Mouse (Mus musculus) heart, embryonic 12.5 days (tissue): Measurements from ENCODE around the gene Anpep. TPM values are rescaled to one million over a fixed set of nuclear protein-coding genes. Genes with fewer than 3 reads are reported as not detected.
"Not testable (repeated sequence)": the region's sequence is repeated elsewhere in the genome, so short reads cannot be mapped to it uniquely, and the experiment has no call there.

Experiments
- ATAC-seq: fragments of 200-750 bp; cut with Nextera tagmentation; 2 replicates; pipeline ENCODE4 v1.8.0; 2017; ENCODE audit warnings: moderate TSS enrichment, moderate library complexity; ENCODE audit not compliant: insufficient number of reproducible peaks, low FRiP score
- H3K27ac ChIP-seq: fragments of 300-500 bp; sonication (generic); 2 replicates; pipeline ENCODE4 v1.5.1; 2016; ENCODE audit warnings: mild to moderate bottlenecking, moderate library complexity; ENCODE audit not compliant: poor library complexity, severe bottlenecking
- H3K27me3 ChIP-seq: fragments of 300-500 bp; sonication (generic); replicated peaks from 2 replicates; pipeline ENCODE4 v1.6.1; 2016; ENCODE audit warnings: mild to moderate bottlenecking, moderate library complexity
- H3K36me3 ChIP-seq: fragments of 300-500 bp; sonication (generic); 2 replicates; pipeline ENCODE4 v1.6.1; 2016; ENCODE audit warnings: mild to moderate bottlenecking, moderate library complexity
- H3K4me1 ChIP-seq: fragments of 300-500 bp; sonication (generic); replicated peaks from 2 replicates; pipeline ENCODE4 v1.6.1; 2016; ENCODE audit warnings: mild to moderate bottlenecking
- H3K4me2 ChIP-seq: fragments of 300-500 bp; sonication (generic); 2 replicates; pipeline ENCODE4 v1.6.1; 2016; ENCODE audit warnings: mild to moderate bottlenecking, moderate library complexity
- H3K4me3 ChIP-seq: fragments of 300-500 bp; sonication (generic); 2 replicates; pipeline ENCODE4 v1.5.1; 2016; ENCODE audit warnings: mild to moderate bottlenecking
- H3K9ac ChIP-seq: fragments of 300-500 bp; sonication (generic); 2 replicates; pipeline ENCODE4 v1.6.1; 2016; ENCODE audit warnings: mild to moderate bottlenecking, moderate library complexity
- H3K9me3 ChIP-seq: fragments of 300-500 bp; sonication (generic); replicated peaks from 2 replicates; pipeline ENCODE4 v1.6.1; 2016; ENCODE audit warnings: mild to moderate bottlenecking, moderate library complexity
- WGBS: fragments of 180-500 bp; shearing (Covaris S2); methylation state at CpG from one replicate; pipeline ENCODE4 v1.1.7; 2016; 5-methylcytosine and 5-hydroxymethylcytosine counted together
- polyA plus RNA-seq: library from polyadenylated mRNA; unstranded; fragments of >200 nt; fragmentation: Nextera tagmentation; extraction: Ambion mirVana; gene quantifications from 2 replicates; pipeline ENCODE4 v1.2.1, GENCODE M21; 2016

The Anpep gene
- polyA plus RNA-seq, 1 experiment from 2014 or later: 6.7 TPM

- Histone ChIP-seq H3K4me3 (no peak overlapping the region), H3K4me1 (peaks cover 8% of the 10 kb centered on the region; the same call in 1 of the 2 replicates), H3K9ac (no peak overlapping the region), H3K9me3 (no peaks in the 10 kb centered on the region), H3K27ac (no peak overlapping the region), H3K36me3 (no peaks in the 10 kb centered on the region), H3K4me2 (no peak overlapping the region), H3K27me3 (peaks cover 10% of the 10 kb centered on the region)
- 32% methylated on average over 2 of the region's 2 CpGs for WGBS
- no peak for ATAC-seq
These were observed 57.0 kb downstream of the Anpep start for GRCm38 (mm10) chr7:79803887-79804286.

GRCm38 (mm10) chr7:79802037-79802436 lies 58.8 kb downstream of the Anpep start:
- Histone ChIP-seq H3K27me3 (peaks cover 21% of the 10 kb centered on the region), H3K4me1 (peaks cover 13% of the 10 kb centered on the region), H3K27ac (no peak overlapping the region), H3K4me2 (no peak overlapping the region), H3K9ac (no peak overlapping the region), H3K36me3 (no peaks in the 10 kb centered on the region), H3K9me3 (no peaks in the 10 kb centered on the region), H3K4me3 (no peak overlapping the region)
- no peak for ATAC-seq
- 50% methylated on average over 5 of the region's 5 CpGs for WGBS

GRCm38 (mm10) chr7:79801391-79801790 lies 59.5 kb downstream of the Anpep start:
- WGBS: 63% methylated on average over 11 of the region's 11 CpGs

GRCm38 (mm10) chr7:79800336-79800735 lies 60.5 kb downstream of the Anpep start:
- Histone ChIP-seq H3K4me1 (peaks cover 14% of the 10 kb centered on the region), H3K4me2 (no peak overlapping the region), H3K9ac (no peak overlapping the region), H3K27me3 (peaks cover 30% of the 10 kb centered on the region), H3K27ac (no peak overlapping the region), H3K9me3 (no peaks in the 10 kb centered on the region), H3K4me3 (no peak overlapping the region), H3K36me3 (no peaks in the 10 kb centered on the region)
- no peak for ATAC-seq
- WGBS: 80% methylated on average over 4 of the region's 4 CpGs

More at GRCm38 (mm10) chr7:79801391-79801790, 59.5 kb downstream of the Anpep start:
- no peak overlapping the region for H3K27ac ChIP-seq
- H3K4me1 ChIP-seq: peaks cover 14% of the 10 kb centered on the region
- no peak overlapping the region for H3K4me3 ChIP-seq
- no peak overlapping the region for H3K9ac ChIP-seq
- ATAC-seq: no peak
- no peak overlapping the region for H3K4me2 ChIP-seq
- no peaks in the 10 kb centered on the region for H3K9me3 ChIP-seq
- peaks cover 21% of the 10 kb centered on the region for H3K27me3 ChIP-seq
- no peaks in the 10 kb centered on the region for H3K36me3 ChIP-seq

- H3K4me3 ChIP-seq: no peak overlapping the region
- H3K4me1 ChIP-seq: peaks cover 14% of the 10 kb centered on the region
- 55% methylated on average over 6 of the region's 6 CpGs for WGBS
- no peaks in the 10 kb centered on the region for H3K36me3 ChIP-seq
- H3K27ac ChIP-seq: no peak overlapping the region
- no peaks in the 10 kb centered on the region for H3K9me3 ChIP-seq
- ATAC-seq: no peak
- H3K4me2 ChIP-seq: no peak overlapping the region
- H3K9ac ChIP-seq: no peak overlapping the region
- peaks cover 37% of the 10 kb centered on the region for H3K27me3 ChIP-seq
These were observed 61.4 kb downstream of the Anpep start for GRCm38 (mm10) chr7:79799506-79799905.

GRCm38 (mm10) chr7:79799048-79799447 lies 61.8 kb downstream of the Anpep start:
- WGBS: under 1% methylated on average over 8 of the region's 8 CpGs
- no peak for ATAC-seq

GRCm38 (mm10) chr7:79798606-79799005 lies 62.3 kb downstream of the Anpep start:
- no peak for ATAC-seq
- Histone ChIP-seq H3K4me1 (peaks cover 6% of the 10 kb centered on the region; the same call in 1 of the 2 replicates), H3K4me3 (no peak overlapping the region), H3K27ac (no peak overlapping the region), H3K27me3 (peaks cover 45% of the 10 kb centered on the region), H3K4me2 (no peak overlapping the region), H3K9me3 (no peaks in the 10 kb centered on the region), H3K9ac (no peak overlapping the region), H3K36me3 (no peaks in the 10 kb centered on the region)
- 21% methylated on average over 5 of the region's 5 CpGs for WGBS

More at GRCm38 (mm10) chr7:79799048-79799447, 61.8 kb downstream of the Anpep start:
- peaks cover 41% of the 10 kb centered on the region for H3K27me3 ChIP-seq
- no peaks in the 10 kb centered on the region for H3K9me3 ChIP-seq
- no peak overlapping the region for H3K4me2 ChIP-seq
- H3K4me1 ChIP-seq: peaks cover 10% of the 10 kb centered on the region
- H3K27ac ChIP-seq: no peak overlapping the region
- H3K4me3 ChIP-seq: no peak overlapping the region
- H3K36me3 ChIP-seq: no peaks in the 10 kb centered on the region
- H3K9ac ChIP-seq: no peak overlapping the region

- H3K9me3 ChIP-seq: no peaks in the 10 kb centered on the region
- peak within 1 kb of the TSS; percentile 54 for H3K9ac ChIP-seq
- no peak within 1 kb of the TSS for H3K27ac ChIP-seq
- peaks cover 25% of the 10 kb centered on the region for H3K4me1 ChIP-seq
- no peaks in the 10 kb centered on the region for H3K36me3 ChIP-seq
- H3K4me2 ChIP-seq: peak within 1 kb of the TSS; percentile 77
- WGBS: 67% methylated on average over 6 of the region's 6 CpGs
- H3K4me3 ChIP-seq: peak within 1 kb of the TSS; percentile 46
- no peak for ATAC-seq
- peaks cover 74% of the 10 kb centered on the region for H3K27me3 ChIP-seq
These were observed 67.2 kb downstream of the Anpep start, which contains the start of gene Mesp1 for GRCm38 (mm10) chr7:79793688-79794087. TSS of gene Mesp1 (minus strand) at chr7:79793788.

- 0 out of 2 replicates have a peak, but pooled peaks have one; percentile 25 for ATAC-seq
- Histone ChIP-seq H3K27me3 (peaks cover 73% of the 10 kb centered on the region), H3K4me3 (peak overlapping the region; percentile 46), H3K4me1 (peaks cover 25% of the 10 kb centered on the region), H3K27ac (no peak overlapping the region), H3K36me3 (no peaks in the 10 kb centered on the region), H3K9me3 (no peaks in the 10 kb centered on the region), H3K9ac (peak overlapping the region; percentile 54), H3K4me2 (peak overlapping the region; percentile 77)
- 2% methylated on average over 80 of the region's 80 CpGs for WGBS
These were observed 68.0 kb downstream of the Anpep start for GRCm38 (mm10) chr7:79792635-79793421.

- H3K36me3 ChIP-seq, H3K9ac ChIP-seq, ATAC-seq: not testable (repeated sequence)
These were observed 71.0 kb downstream of the Anpep start for GRCm38 (mm10) chr7:79789812-79790211.

GRCm38 (mm10) chr7:79786295-79786694 lies 74.6 kb downstream of the Anpep start:
- peaks cover 7% of the 10 kb centered on the region for H3K4me1 ChIP-seq
- 18% methylated on average over 6 of the region's 6 CpGs for WGBS
- no peak overlapping the region for H3K4me2 ChIP-seq
- no peak overlapping the region for H3K4me3 ChIP-seq
- peaks cover 34% of the 10 kb centered on the region for H3K27me3 ChIP-seq
- H3K9me3 ChIP-seq: no peaks in the 10 kb centered on the region
- peak; percentile 16; the same call in 1 of the 2 replicates for ATAC-seq
- H3K9ac ChIP-seq: no peak overlapping the region
- H3K36me3 ChIP-seq: no peaks in the 10 kb centered on the region
- no peak overlapping the region for H3K27ac ChIP-seq

More at GRCm38 (mm10) chr7:79789812-79790211, 71.0 kb downstream of the Anpep start:
- 29% methylated on average over 2 of the region's 2 CpGs for WGBS
- not testable (repeated sequence) for H3K4me3 ChIP-seq, H3K27ac ChIP-seq, H3K9me3 ChIP-seq, H3K4me2 ChIP-seq
- Histone ChIP-seq H3K27me3 (peaks cover 68% of the 10 kb centered on the region), H3K4me1 (peaks cover 23% of the 10 kb centered on the region)
